In genomic region chr1:151293311-151294050, GRCm38 (mm10) we compare ENCODE assay signal across 18 mouse cellular contexts.
"Had no signal": no experiment of that assay in that cellular context is flagged by ENCODE, and none has a peak within 500 bp of the region (broad histone marks: within the 10 kb centered on the region; RNA-seq: fewer than 3 reads in every experiment).

No protein-coding gene starts in this region.

- H3K9me3 ChIP-seq: limb, embryonic 10.5 days; limb, embryonic 13.5 days; midbrain, embryonic 12.5 days; neural tube, embryonic 13.5 days had no signal

- DNase-seq: kidney, adult 9 months; kidney, postnatal 14 days; layer of hippocampus, adult 9-11 months; liver; liver, postnatal 0 days; lung, embryonic 14.5 days; thymus, adult 2 months; thymus, postnatal 14 days; thymus, postnatal 4 days had no signal

- H3K4me1 ChIP-seq: limb, embryonic 10.5 days; midbrain, embryonic 12.5 days had no signal

- ATAC-seq: liver, postnatal 0 days; lung, postnatal 0 days; midbrain, embryonic 16.5 days had no signal

- H3K9ac ChIP-seq: limb, embryonic 13.5 days; liver, embryonic 14.5 days; liver, postnatal 0 days; lung, embryonic 14.5 days; midbrain, embryonic 12.5 days; neural tube, embryonic 13.5 days had no signal

- H3K4me3 ChIP-seq: layer of hippocampus, adult 2 months; limb, embryonic 10.5 days; limb, embryonic 13.5 days; midbrain, embryonic 12.5 days; myocyte; neural tube, embryonic 13.5 days had no signal

- H3K27ac ChIP-seq: layer of hippocampus, adult 2 months; limb, embryonic 10.5 days; limb, embryonic 13.5 days; liver, embryonic 14.5 days; midbrain, embryonic 12.5 days; neural tube, embryonic 13.5 days had no signal

- H3K4me2 ChIP-seq: limb, embryonic 13.5 days; lung, embryonic 14.5 days; midbrain, embryonic 12.5 days; neural tube, embryonic 13.5 days had no signal

- H3K36me3 ChIP-seq: limb, embryonic 10.5 days; limb, embryonic 13.5 days; midbrain, embryonic 12.5 days; neural tube, embryonic 13.5 days had no signal

- H3K27me3 ChIP-seq: limb, embryonic 13.5 days; midbrain, embryonic 12.5 days; neural tube, embryonic 13.5 days had no signal
